Mouse (Mus musculus): ENCODE data around the gene Aebp2.

Aebp2 gene

DNA sequence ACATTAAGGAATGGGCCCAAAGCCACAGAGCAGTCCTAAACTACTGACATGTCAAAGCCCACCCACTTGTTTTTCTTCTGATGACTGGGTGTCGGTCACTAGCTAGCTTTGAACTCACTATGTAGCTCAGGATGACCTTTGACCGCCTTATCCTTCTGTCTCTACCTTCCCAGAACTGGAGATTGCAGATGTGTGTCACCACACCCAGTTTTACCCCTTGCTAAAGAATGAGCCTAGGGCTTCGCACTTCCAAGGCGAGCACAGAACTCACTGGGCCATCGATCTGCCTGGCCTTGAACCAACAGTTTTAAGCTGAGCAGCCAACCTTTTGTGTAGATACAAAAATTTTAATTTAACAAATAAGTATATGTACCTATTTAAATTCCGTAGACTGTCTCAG, 13.8 kb upstream of the Aebp2 start:
- no peak for DNase-seq

DNA sequence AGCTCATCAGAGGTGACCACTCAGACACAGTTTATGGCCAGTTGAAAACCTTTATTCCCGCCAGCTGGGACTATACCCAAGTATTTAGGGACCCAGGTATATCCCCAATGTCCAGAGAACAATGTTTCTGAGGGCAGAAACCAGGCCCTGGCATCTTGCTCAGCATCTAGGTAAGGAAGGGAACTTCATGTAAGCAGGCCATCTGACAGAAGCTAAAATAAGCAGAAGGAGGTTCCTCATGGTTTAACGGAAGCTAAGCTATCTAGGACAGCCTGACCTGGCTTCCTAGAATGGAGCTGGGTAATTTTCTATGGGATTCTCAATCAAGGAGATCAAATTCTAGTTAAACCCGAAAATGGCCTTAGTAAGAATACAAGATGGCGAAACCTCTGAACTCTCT, 12.9 kb upstream of the Aebp2 start:
- no peak for DNase-seq

DNA sequence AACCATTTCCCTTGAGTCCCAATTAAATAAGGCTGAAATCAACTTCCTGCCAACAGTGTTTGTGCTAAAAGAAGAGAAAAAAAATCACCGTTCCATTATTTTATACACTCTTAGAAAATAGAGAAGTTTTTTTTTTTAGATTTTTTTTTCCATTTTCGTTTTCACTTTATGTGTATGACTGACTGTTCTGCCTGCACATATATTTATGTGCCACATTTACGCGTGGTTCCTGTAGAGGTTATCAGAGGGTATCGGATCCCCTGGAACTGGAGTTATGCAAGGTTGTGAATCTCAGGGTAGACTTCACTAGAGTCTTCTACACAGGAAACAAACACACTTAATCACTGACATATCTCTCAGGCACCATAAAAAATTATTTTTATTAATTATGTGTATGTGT, 12.3 kb upstream of the Aebp2 start:
- no peak for DNase-seq

GRCm38 (mm10) chr6:140611282-140611681, 11.2 kb upstream of the Aebp2 start:
- no peak for DNase-seq

DNA sequence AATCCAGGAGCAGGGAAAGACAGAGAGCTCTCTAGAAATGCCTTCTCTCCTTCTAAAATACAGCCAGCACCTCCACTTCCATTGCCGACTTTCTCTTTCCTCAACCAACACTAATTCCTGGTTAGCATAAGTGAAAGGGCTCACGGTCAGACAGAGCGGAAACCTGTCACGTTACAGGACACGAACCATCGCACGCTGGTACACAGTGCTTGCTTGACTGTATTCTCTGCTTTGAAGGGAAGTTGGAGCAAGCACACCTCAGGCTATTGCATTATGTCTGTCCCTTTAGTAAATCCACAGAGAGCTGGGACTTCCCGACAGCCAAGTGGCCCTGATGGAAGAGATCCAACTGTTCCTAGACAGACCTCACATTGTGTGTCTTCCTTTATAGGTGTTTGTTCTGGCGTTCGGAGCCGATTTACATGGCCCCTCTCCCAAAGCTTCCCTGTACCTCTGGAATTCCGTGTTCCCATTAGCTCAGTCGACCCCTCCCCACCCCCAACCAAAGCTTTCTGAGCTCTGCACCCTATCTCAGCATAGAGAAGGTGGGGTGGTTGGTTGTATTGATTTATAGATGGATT, 10.5 kb upstream of the Aebp2 start:
- no peak for DNase-seq

- no peak for DNase-seq
Measured at GRCm38 (mm10) chr6:140613822-140614221, 8.6 kb upstream of the Aebp2 start.

DNA sequence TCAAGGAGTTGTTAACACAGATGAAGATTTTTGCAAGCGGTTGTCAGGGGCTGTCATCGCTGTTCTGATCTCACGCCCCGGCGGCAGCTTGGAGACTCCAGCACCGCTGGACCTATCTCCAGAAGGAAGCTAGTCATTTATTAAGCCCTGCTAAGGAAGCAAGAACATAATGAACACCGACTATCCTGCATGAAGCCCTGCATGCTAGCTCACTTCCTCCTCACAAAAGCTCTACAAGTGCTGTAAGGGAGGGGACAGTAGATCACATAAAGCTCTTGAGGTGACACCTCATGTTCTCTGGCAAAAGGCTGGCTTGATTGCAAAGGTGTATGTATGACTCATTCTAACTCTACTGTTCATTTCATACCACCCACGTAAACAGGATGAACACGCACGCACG, 7.8 kb upstream of the Aebp2 start:
- DNase-seq = no peak

DNA sequence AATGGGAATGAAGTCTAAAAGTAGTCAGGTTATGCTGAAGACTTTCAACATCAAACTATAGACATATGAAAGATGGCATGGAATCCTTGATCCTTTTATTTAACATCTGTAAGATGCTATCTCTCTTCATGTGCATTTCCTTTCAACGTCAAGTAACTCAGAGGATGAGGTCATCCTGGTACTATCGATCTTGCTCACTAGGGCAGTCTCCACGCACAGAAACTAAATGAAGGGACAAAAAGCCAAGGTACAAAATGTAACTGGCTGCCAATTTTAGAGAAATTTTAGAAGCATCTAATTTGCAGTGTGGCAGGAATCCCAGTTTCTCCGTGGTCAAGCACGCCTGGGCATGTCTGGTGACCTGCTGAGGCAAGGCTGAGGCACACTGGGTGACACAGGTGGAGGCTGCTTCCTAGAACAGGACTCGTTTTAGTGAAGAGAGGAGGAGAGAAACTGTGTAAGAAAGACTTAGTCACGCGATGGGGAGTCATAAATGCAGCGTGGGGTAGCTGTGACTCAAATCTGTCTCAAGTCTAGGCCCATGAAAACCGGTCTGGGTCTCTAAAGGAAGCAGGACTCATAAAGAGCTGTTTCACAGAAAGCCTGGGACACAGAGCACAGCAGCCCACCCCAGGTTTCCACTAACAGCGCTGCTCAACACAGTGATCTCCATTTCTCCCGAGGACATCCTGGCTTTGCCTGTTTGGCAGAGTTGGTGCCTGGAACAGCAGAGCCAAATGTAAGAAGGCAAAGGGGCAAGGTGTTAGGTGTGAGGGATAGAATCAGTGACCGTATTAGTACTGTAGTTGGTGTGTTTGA, 1.7 kb upstream of the Aebp2 start:
- DNase-seq = no peak

DNA sequence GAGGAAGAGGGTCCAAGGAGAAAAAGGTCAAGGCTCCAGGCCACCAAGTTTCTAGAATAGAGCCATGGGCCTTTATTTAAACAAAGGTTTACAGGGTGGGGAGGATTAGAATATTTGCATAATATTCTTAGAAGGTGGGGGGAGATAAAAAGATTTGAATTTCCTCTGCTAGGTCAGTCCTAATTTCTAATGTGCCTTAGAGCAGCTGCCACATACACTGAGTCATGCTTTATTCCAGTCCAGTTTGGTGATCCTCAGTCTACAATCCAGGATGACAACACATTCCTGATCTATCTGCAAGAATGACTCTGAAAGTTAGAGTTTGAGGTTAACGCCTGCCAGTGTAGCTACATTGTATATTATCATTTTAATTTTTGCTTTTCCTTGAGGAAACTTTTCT, 841 bp upstream of the Aebp2 start:
- DNase-seq = no peak

DNA sequence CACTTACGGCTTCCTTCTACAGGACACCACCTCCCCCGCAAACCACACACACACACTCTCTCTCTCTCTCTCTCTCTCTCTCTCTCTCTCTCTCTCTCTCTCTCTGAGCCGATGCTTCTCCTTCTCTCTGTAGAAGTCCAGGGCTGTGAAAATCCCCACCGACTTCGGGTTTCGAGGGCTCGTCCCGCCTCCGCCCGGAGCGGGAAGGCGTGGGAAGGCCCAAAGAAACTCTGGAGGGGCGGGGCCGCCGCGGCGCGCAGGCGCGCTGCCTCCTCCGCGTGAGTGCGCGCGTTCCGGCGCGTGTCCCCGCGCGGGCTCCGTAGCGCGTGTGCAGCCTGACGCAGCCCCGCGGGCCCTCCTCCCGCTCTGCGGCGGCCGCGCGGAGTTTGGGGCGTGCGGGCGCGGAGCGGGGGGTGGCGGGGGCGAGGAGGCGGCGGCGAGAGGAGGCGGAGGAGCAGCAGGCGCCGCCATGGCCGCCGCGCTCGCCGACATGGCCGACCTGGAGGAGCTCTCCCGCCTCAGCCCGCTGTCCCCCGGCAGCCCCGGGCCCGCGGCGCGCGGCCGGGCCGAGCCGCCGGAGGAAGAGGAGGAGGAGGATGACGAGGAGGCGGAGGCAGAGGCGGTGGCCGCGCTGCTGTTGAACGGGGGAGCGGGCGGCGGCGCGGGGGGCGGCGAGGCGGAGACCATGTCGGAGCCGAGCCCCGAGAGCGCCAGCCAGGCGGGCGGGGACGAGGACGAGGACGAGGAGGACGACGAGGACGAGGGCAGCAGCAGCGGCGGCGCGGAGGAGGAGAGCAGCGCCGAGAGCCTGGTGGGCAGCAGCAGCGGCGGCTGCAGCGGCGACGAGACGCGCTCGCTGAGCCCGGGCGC, 998 bp downstream of the Aebp2 start:
- DNase-seq = peak; percentile 99

- peak; percentile 96 for DNase-seq
Measured at GRCm38 (mm10) chr6:140624096-140625051, 1.9 kb downstream of the Aebp2 start.

DNA sequence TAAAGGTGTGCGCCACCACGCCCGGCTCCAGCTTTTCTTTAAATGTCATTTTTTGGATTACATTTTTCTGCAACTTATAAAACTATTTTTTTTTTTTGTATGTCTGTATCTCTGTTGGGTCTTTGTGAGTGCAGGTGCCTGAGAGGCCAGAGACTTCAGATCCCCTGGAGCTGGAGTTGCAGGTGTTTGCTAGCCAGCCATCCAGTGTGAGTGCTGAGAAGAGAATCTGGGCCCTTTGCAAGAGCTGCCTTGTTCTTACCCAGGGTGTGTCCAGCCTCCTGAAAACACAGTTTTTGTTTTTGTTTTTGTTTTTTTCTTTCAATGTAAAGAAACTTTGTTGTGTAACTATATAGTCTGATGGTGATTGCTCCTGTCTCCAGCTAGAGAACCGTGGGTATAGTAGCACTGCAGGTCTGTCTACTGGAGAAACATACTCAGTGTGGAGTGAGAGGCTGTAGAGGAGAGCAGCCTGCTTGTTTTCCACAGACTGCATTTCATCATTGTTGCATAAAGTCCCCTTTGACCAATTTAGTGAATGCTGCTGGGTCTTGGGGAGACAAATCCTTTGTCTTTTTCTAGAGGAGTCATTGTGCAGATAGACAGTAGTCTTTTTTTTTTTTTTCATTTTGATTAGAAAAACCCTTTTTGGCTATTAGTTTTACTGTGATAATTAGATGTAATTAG, 6.9 kb downstream of the Aebp2 start:
- DNase-seq = peak; percentile 23

- DNase-seq = peak; percentile 49
Measured at GRCm38 (mm10) chr6:140630306-140630705, 7.8 kb downstream of the Aebp2 start.

DNA sequence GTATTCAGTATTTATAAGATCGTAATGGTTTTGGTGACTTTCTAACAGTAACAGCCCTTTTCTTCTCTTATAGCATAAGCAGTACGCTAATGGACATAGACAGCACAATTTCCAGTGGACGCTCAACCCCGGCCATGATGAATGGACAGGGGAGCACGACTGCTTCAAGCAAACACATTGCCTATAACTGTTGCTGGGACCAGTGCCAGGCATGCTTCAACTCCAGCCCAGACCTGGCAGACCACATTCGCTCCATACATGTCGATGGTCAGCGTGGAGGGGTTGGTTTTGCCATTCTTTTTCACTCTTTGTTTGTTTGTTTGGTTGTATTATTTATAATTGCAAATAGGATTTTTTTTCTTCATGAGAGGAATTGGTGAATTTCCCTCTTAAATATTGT, 11.2 kb downstream of the Aebp2 start:
- DNase-seq = peak; percentile 84

GRCm38 (mm10) chr6:140636290-140636689, 13.8 kb downstream of the Aebp2 start:
- peak; percentile 75 for DNase-seq

DNA sequence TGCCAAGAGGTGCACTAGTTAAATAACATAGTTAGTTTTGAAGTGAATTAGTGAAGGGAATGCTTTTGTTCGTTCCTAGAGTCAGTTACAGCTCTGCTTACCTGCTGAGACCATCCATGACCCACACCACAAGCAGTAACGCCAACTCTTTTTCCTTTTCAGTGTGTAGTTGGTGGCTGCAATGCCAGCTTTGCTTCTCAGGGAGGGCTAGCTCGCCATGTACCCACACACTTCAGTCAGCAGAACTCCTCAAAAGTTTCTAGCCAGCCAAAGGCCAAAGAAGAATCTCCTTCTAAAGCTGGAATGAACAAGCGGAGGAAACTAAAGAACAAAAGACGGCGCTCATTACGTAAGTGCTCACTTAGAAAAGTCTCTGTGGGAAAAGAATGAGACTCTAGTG, 19.5 kb downstream of the Aebp2 start:
- DNase-seq = peak; percentile 61

DNA sequence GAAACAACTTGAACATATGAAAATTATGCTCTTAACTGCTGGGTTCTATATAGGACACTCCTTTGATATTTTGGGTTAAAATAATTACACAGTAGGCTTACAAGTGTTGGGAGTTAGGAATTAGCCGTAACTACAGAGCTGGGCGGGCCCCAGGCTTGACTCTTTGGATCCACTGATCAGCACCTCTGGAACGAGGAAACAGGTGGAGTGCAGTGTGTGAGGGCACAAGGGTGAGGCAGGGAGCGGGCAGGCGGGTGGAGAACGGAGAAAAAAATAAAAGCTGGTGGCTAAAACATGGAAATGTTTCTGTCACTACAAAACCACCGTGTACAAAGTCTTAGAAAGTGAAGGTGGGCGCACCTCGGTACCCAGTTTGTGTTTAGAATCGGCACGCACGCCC, 20.2 kb downstream of the Aebp2 start:
- peak; percentile 83 for DNase-seq

- no peak for DNase-seq
Measured at GRCm38 (mm10) chr6:140645931-140646330, 23.5 kb downstream of the Aebp2 start.

DNA sequence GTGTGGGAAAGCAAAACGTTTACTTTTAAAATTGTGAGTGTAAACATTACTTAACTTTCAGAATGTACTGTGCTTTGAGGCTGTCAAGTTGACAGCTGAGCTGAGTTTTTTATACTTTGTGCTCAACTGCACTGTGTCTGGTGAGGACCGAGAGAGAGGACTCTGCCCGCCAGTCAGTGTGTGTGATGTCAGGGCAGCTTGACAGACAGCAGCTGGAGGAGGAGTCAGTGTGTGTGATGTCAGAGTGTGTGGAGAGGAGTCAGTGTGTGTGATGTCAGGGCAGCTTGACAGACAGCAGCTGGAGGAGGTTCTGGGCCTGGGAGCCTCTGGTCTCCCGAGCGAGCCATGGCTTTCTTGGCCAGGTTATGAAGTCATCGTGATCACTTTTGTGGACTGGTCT, 24.4 kb downstream of the Aebp2 start:
- peak; percentile 92 for DNase-seq

DNA sequence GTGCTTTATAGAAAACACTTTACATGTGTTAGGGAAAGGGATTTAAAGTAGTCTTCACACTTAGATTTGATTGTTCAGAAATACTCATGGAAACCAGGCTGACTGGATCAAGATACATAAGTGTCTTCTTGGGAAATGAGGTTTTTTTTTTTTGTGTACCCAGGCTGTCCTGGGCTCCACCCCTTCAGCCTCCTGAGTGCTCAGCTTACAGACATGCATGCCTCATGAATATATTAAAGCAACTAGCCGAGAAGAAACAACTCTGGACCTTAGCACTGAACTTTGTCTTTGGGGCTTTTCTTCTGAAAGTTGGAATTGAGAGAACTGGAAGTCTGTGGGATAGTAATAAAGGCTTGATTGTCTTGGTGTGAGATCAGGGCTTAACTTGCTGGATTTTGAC, 27.3 kb downstream of the Aebp2 start:
- no peak for DNase-seq

- peak; percentile 55 for DNase-seq
Measured at GRCm38 (mm10) chr6:140651923-140652322, 29.5 kb downstream of the Aebp2 start.

DNA sequence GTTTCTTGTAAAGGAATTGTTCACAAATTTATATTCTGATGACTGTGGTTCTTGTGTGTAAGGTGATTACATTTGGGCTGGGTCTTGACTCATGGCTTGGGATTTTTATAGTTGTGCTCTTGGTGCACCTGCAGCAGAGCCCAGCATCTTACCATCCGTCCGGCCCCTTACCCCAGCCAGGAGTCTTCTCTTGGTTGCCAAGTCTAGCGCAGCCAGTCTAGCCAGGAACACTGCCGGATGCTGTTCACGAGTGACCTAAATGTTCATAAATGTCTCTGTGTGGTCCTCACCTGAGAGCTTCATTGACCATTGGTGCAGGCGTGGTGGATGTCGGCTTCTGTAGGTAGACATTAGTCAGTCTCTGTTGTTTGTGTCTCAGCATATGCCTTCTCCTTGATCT, 33.0 kb downstream of the Aebp2 start:
- DNase-seq = peak; percentile 74
